Mouse (Mus musculus) kidney, adult 8-10 months (tissue): ENCODE results near the gene Zp3.

Experiments
- DNase-seq, 2 experiments: peaks; one replicate each; pipeline ENCODE4 v3.0.0; 2022

Gene Zp3

GRCm38 (mm10) chr5:135962492-135963279 is 17.2 kb upstream of the Zp3 start:
- DNase-seq = peak; percentile 99

GRCm38 (mm10) chr5:135963280-135963627 is 16.6 kb upstream of the Zp3 start:
- no peak for DNase-seq

GRCm38 (mm10) chr5:135965501-135965930 is 14.4 kb upstream of the Zp3 start:
- peak in 1 of 2 experiments; percentile 52 for DNase-seq

GRCm38 (mm10) chr5:135966866-135967265 is 13.0 kb upstream of the Zp3 start:
- DNase-seq = peak in 1 of 2 experiments; percentile 15

GRCm38 (mm10) chr5:135968781-135969180 is 11.1 kb upstream of the Zp3 start:
- peak in 1 of 2 experiments; percentile 56 for DNase-seq

- DNase-seq = no peak
Observed at GRCm38 (mm10) chr5:135970247-135970646, 9.7 kb upstream of the Zp3 start.

GRCm38 (mm10) chr5:135971876-135972275 is 8.0 kb upstream of the Zp3 start:
- no peak for DNase-seq

- DNase-seq = no peak
Observed at GRCm38 (mm10) chr5:135974365-135974764, 5.5 kb upstream of the Zp3 start, which contains the start of gene Ssc4d. Ssc4d (minus strand) TSS chr5:135974531.

GRCm38 (mm10) chr5:135975893-135976668 is 3.8 kb upstream of the Zp3 start:
- no peak for DNase-seq

- no peak for DNase-seq
Observed at GRCm38 (mm10) chr5:135979381-135979780, 518 bp upstream of the Zp3 start.

GRCm38 (mm10) chr5:135982398-135982797 is 2.5 kb downstream of the Zp3 start:
- DNase-seq = peak; percentile 30 to 64

GRCm38 (mm10) chr5:135984546-135985044 is 4.7 kb downstream of the Zp3 start:
- no peak for DNase-seq

- DNase-seq = peak in 1 of 2 experiments; percentile 12
Observed at GRCm38 (mm10) chr5:135987248-135987647, 7.3 kb downstream of the Zp3 start.

GRCm38 (mm10) chr5:135990601-135991000 is 10.7 kb downstream of the Zp3 start:
- no peak for DNase-seq

GRCm38 (mm10) chr5:135993381-135993965 is 13.6 kb downstream of the Zp3 start:
- DNase-seq = peak in 1 of 2 experiments; percentile 9

GRCm38 (mm10) chr5:135994335-135994724 is 14.4 kb downstream of the Zp3 start:
- DNase-seq = no peak

GRCm38 (mm10) chr5:135994725-135995687 is 15.1 kb downstream of the Zp3 start, which contains the start of gene Dtx2:
Dtx2 (plus strand) TSS chr5:135994800.
- DNase-seq = peak; percentile 83 to 89

- DNase-seq = no peak
Observed at GRCm38 (mm10) chr5:135996162-135996561, 16.3 kb downstream of the Zp3 start.

- no peak for DNase-seq
Observed at GRCm38 (mm10) chr5:136001222-136001621, 21.3 kb downstream of the Zp3 start.

- DNase-seq = no peak
Observed at GRCm38 (mm10) chr5:136002325-136002724, 22.4 kb downstream of the Zp3 start.

GRCm38 (mm10) chr5:136002751-136003151 is 22.9 kb downstream of the Zp3 start:
- no peak for DNase-seq

GRCm38 (mm10) chr5:136004537-136004936 is 24.6 kb downstream of the Zp3 start:
- no peak for DNase-seq
